Mouse (Mus musculus): Measurements from ENCODE around the gene Slc1a1. TPM values are rescaled to one million over a fixed set of nuclear protein-coding genes. Genes with fewer than 3 reads are reported as not detected.

The Slc1a1 gene
- polyA plus RNA-seq, 1 experiment = 41.5 TPM

DNA sequence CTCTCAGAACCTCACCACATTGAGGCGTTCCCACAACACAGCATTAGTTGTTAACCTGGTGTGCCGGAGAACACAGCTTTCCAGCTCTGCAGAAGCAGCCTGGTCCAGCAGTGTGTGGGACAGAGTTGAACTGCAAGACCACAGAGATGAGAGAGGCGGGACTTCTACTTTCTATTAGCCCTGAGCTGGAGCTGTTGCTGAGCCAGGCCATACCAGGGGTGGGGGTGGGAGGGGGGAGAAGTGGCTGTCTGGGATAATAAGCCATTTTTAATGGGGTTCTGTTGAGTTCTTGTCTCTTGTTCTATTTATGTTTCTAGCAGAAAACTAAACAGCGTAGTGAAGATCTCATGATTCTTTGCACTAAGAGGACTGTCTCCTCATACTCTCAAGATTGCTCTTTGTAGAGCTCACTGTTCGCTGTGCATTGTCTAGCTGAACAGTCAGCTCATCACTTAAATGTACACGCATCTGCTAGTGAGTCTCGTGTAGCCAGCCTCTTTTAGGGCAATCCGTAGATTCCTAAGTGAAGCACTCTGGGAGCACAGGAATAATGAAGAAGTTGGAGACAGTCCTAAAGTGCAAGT, 68.8 kb downstream of the Slc1a1 start:
- no peak for DNase-seq (ENCODE audit: low read depth, low spot score)
- 75% methylated on average over 8 of the region's 8 CpGs for WGBS

DNA sequence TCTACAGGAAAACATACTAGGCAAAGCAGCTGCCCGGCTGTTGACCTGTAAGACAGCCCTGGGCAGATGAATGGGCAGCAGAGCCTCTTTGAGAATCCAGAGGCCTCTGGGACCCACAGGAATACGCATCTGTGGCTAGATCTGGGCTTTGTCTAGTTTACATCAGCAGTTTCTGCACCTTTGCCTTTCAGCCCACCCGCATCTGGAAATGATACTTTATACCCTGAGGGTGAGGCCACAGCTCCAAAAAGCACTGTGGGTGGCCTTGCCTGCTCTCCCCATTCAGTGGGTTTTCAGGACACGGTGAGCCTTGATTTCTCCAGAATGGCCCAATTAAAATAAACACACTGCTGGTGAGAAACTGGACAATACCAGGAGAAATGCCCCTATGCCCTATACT, 73.3 kb downstream of the Slc1a1 start:
- 87% methylated on average over 4 of the region's 4 CpGs for WGBS
- DNase-seq (ENCODE audit: low read depth, low spot score) = no peak

DNA sequence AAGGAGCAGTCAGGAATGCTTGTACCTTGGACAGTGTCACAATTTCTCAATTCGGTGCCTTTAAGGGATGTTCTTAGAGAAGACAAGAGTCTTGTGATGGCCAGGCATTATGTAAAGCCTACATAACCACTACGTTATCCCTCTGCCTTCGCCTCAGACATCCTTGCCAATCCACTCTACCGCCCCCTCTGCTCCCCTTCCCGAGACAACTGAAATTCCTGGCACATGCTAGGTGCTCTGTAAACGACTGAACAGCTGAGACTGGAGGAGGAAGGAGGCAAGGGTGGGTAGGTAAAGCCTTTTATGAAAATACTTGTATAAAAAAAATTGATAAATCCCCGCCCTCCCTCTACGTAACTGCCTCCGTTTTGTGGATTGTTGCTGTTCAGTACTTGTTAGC, 73.8 kb downstream of the Slc1a1 start:
- no peak for DNase-seq (ENCODE audit: low read depth, low spot score)
- 71% methylated on average over 9 of the region's 9 CpGs for WGBS

DNA sequence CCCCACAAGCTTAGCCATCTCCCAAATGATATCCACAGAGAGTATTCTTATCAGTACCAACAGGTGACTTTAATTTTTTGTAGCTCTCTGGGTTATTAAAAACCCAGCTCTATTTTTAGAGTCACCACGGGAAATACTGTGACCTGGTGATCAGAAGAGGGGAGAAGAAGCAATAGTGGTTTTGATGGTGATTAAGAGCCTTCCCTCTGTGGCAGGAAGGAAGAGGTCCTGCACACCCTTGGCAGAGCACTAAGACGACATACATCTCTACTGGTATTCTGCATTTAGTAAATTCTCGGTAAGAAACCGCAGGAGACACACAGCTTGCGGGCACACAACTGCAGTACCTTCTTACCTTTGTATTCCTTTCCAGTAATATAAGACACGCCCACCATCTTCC, 79.7 kb downstream of the Slc1a1 start:
- no peak for DNase-seq (ENCODE audit: low read depth, low spot score)
- WGBS = 73% methylated on average over 6 of the region's 6 CpGs

DNA sequence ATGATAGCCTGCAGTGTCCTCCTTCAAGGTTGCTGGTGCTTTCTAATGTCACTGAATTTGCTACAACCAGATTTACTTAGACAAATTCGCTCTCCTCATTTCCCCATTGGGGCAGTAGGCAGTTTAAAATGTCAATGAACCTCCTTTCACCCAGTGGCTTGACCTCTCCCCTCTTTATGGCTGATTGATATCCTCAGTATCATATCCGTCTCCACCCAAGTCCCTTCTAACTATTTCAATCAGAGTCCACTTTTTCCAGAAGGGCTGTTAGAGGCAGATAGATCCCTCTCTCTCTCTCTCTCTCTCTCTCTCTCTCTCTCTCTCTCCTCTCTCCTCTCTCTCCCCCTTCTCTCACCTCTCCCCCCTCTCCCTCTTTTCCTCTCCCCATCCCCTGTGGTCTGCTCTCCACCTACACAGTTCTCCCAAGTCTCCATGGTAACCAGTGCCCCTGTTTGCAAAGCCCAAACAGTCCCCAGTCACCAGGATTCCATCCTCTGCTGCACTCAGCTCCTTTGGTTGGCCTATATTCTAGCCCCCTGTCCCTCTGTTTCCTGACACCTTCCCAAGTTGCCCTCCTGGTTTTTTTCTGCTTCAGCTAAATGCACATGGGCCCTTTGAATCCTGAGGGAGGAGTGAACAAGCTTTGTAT, 80.9 kb downstream of the Slc1a1 start:
- WGBS = 51% methylated on average over 2 of the region's 2 CpGs
- DNase-seq (ENCODE audit: low read depth, low spot score) = no peak

DNA sequence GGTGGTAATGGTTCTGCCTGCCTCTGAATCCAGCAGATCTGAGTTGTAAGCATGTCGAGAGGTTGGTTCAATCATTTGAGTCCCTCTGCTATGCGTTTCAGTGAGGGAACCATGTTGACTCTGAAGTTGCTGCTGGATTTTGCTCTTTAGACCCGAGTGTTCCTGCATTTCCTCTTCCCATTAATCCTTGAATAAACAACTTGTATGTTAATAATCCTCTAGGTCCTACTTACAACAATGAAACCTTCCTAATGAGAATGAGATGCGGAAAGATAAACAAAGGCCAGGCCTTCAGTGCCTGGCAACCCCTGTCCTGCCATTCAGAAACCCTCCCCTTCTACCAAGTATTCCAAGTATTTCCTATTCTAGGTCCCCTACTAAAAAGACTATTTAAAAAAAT, 81.6 kb downstream of the Slc1a1 start:
- no peak for DNase-seq (ENCODE audit: low read depth, low spot score)
- WGBS = 42% methylated on average over 4 of the region's 4 CpGs

DNA sequence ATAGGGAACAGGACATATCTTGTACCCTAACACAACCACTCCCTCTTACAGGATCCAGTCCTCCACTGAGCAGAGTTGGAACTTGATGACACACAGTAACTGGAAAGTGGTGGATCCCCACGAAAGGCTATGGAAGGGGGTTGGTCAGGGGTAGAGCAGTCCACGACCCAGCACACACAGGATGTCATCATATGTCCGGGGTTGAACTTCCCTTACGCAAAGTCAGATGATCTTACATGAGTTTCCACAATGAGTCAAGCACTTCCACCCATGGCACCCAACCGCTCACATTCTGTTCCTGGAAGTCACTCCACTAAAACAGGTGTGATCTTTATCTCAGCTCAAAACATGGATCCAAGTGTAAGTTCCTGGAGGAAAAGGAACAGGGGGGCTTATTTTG, 83.0 kb downstream of the Slc1a1 start:
- no peak for DNase-seq (ENCODE audit: low read depth, low spot score)
- 82% methylated on average over 5 of the region's 5 CpGs for WGBS

DNA sequence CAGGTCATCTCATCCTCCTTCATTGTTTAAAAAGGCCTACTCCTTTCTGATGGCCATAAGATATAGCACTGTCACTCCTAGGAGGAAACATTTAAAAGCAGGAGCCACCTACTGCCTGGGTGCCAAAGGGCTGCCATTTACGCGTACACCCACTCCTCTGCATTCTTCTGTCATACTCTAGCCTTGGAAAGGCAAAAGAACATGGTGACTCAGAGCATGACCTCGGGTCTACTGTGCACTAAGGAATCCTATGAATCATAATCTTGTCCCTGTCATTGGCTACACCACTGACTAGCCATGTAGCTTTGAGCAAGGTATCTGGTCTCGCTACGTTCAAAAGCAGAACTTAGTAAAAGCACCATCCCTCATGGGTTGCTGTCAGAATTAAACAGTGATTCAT, 91.5 kb downstream of the Slc1a1 start:
- no peak for DNase-seq (ENCODE audit: low read depth, low spot score)
- 87% methylated on average over 5 of the region's 5 CpGs for WGBS

DNA sequence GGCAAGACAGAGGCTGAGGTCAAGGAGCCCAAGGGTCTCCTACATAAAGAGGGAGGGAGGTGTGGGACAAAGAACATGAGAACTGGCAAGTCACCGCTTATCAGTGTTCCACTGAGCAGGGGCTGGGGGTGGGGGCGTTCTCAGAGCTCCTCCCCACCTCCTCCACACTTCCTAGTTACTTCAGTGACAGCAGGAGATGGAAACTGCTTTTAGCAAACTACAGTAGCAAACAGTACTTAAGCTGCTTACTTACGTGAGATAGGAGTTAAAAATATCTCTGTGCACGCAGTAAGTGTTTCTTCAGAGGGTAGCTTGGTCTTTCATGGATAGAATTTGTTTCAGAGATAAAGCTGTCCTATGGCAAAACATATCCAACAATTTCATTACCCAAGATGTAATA, 92.5 kb downstream of the Slc1a1 start:
- 67% methylated on average over 4 of the region's 4 CpGs for WGBS

DNA sequence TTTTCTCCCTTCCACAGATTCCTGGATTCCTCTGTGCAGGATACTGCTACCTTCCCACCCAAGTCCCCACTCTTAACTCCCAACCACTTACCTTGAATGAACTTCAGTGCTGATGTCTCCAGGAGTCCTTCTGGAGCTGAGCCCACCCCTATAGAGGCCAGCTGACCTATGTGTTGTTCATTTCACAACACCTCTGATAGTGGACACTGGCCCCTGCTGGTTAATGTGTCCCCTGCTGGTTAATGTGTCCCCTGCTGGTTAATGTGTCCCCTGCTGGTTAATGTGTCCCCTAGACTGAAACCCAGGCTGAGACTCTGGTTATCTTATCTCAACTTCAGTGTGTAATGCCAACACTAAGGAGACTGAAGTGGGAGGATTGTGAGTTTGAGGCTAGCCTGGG, 94.2 kb downstream of the Slc1a1 start:
- no peak for DNase-seq (ENCODE audit: low read depth, low spot score)

More for the DNA sequence above, 92.5 kb downstream of the Slc1a1 start:
- DNase-seq (ENCODE audit: low read depth, low spot score) = no peak

DNA sequence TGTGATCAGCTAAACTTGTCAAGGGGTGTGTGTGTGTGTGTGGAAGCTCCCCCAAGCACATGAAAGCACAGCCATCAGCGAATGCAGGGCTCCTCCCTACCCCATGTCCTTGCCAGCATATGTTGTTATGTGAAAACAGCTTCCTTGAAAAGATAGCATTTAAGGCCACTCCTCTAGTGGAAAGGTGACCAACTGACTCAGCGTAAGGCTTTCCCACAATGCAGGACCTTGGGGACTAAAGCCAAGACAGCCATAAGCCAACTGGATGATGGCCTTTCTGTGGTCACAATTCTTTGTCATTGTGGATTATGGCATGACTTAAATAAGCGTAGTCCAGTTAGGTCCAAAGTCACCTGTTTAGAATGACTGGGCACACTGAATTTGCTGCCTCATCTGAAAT, 100.0 kb downstream of the Slc1a1 start:
- WGBS = 44% methylated on average over 3 of the region's 3 CpGs
- DNase-seq (ENCODE audit: low read depth, low spot score) = peak; percentile 10

DNA sequence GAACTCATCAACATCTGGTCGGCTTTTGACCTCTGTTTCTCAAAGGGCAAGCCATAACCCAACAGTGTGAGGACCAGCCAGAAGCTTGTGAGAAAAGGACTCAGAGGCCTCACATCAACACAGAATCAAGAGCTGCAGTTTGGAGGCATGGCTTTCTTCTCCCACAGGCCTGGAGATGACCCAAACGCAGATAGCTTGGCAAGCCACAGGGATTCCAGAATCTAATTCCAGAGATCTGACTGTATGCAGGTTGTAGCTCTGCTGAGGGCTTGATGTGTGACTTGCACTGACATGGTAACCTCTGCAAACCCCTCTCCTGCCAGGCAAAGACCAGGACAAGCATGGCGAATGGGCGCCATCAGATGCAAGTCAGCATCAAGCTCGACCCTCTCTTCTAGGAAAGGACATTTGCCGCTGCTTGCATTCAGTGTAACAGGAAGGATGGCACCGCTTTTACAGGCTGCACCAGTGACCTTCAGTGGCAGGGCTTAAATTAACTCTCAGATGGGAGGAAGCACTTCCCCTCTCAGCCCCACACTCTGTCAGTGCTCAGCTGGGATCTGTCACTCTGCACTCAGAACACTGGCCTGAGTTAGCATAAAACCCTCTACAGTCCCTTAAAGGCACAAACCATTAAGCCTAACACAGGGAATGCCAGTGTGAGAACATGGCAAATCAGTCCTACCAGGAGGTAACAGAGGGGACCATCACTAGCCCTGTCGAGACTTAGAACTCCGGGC, 105.5 kb downstream of the Slc1a1 start:
- DNase-seq (ENCODE audit: low read depth, low spot score) = no peak
- 68% methylated on average over 9 of the region's 9 CpGs for WGBS

DNA sequence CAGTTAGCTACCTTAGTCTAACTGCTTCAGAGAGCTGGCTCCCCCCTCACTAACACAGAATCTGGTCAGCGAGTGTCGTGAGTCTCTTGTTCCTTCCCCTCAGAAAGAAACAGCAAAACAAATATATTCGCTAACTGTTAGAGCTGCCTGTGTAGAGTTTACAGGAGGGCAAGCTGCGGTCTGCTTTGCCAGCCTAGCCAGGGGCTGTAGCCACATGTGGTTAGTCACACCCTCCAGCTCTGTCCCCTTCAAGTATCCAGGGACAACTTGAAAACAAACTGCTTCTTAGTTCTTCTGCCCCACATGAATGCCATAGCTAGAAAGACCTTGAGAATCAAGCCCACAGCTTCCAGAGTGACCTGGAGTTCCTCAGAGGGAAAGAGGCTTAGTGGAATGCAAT, 106.4 kb downstream of the Slc1a1 start:
- WGBS = 51% methylated on average over 4 of the region's 4 CpGs
- DNase-seq (ENCODE audit: low read depth, low spot score) = no peak

DNA sequence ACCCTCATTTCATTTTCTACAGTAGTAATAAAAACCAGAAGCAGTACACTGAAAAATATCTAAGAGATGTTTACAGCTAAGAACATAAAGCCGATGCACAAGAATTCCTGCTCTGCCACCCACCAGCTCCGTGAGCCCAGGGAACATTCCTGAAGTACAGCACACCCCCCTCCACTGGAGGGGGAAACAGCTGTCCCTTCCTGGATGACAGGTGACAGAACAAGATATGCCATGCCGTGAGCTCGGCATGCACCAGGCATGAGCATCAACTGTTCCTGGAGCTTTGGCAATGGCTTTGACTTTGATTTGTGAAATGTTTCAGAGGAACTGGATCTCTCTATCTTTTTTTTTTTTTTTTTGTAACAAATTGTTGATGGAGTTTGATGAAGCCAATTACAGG, 111.9 kb downstream of the Slc1a1 start:
- no peak for DNase-seq (ENCODE audit: low read depth, low spot score)
- WGBS = 37% methylated on average over 4 of the region's 4 CpGs

DNA sequence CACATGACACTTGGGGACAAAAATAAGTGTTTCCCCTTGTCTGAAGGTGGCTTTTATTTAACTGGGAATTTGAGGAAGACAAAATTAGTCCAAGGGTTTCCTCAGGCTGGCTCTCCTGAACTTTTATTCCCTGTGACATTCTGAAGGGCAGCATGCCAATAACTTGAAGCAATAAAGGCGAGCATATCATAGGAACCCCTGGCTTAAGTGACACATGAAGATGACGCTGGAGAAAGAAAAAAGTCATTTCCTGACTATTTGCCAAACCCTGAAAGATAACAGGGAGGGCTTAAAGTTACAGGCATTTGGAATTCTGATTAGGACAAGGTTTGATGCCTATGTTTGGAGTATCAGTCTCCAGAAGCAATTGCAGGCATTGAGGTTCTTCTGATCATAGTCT, 112.5 kb downstream of the Slc1a1 start:
- WGBS = 8% methylated on average over 2 of the region's 2 CpGs

DNA sequence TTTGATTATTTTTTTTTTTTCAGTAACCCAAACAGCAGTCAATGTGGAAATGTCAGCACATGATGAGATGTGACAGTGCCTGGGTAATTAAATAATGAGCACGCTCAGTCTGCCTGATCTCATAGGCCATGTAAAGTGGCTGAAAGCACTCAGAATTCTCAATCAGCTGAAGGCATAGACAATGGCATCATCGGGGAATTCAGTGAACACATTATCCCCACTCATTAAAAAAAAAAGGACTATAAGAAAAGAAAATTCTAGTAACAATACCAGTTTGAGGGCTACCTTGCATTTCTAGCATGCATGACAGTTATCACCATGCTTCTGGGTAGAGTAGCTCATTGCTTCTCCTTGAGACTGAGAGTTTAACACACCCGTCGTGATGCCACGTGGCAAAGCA, 116.4 kb downstream of the Slc1a1 start:
- DNase-seq (ENCODE audit: low read depth, low spot score) = no peak
- WGBS = 88% methylated on average over 5 of the region's 5 CpGs

More for the DNA sequence above, 112.5 kb downstream of the Slc1a1 start:
- no peak for DNase-seq (ENCODE audit: low read depth, low spot score)

DNA sequence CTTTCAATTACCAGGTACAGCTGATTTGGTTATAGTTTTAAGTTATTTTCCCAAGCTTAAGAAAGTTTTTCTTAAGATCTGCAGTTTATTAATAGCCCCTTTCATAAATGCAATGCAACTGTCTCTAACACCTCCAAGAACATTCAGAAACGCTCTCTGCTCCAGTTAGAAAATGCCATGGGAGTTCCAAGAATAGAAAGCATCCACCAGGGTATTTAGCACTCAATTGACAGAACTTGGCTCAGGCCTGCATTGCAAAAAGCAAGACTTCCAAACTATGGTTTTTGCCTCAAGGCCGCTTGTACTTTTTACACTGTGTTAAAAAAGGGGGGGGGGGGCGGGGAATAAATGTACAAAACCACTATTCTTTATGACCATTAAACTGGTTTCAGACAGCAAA, 128.3 kb downstream of the Slc1a1 start:
- DNase-seq (ENCODE audit: low read depth, low spot score) = no peak

DNA sequence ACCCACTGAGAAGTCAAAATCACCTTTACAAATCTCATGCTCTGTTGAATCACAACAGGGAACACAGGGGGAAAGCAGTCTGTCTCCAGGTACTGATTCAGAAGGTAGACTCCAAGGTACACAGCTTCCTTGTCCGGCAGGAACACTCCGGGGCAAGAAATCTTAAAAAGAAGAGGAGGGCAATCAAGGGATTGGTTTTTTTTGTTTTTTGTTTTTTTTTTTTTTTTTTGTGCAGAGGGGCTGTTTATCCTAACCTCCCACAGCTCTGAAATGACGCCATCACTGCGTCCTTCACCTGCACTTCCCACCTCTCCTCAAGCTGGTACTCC, 128.6 kb downstream of the Slc1a1 start:
- DNase-seq (ENCODE audit: low read depth, low spot score) = no peak
- 4% methylated on average over 4 of the region's 4 CpGs for WGBS

More for the DNA sequence above, 128.3 kb downstream of the Slc1a1 start:
- WGBS = 75% methylated on average over 3 of the region's 3 CpGs
